Mouse (Mus musculus) MEL (cell line): ENCODE results near the gene Preb.
A peak's percentile ranks its signal among the peaks of the same experiment; 100 is the strongest.

Source experiments
- MAX ChIP-seq: IDR thresholded peaks from 2 replicates; pipeline ENCODE4 v1.6.1; 2011; ENCODE audit warnings: low read length, improper control_type of control experiment
- ZMIZ1 ChIP-seq: IDR thresholded peaks from 2 replicates; pipeline ENCODE4 v1.6.1; 2012; ENCODE audit warnings: low read depth, mild to moderate bottlenecking, inconsistent platforms, low read length, improper control_type of control experiment, moderate library complexity

DNA sequence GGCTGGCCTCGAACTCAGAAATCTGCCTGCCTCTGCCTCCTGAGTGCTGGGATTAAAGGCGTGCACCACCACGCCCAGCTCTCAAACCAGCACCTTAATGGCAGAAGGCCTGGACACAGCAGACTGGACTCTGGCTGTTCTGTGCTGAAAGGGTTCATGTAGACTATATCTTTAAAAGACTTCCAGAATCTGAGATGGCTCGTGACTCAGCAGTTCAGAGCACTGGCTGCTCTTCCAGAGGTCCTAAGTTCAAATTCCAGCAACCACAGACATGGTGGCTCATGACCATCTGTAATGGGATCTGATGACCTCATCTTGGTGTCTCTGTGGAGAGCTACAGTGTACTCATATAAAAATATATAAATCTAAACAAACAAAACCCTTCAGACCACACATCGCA, 58.3 kb downstream of the Preb start:
- peak; percentile 57; the same call in 1 of the 2 replicates for TF ChIP-seq ZMIZ1
- TF ChIP-seq MAX: no peak
